Mouse (Mus musculus): ENCODE measurements around the gene Abhd17a.

- TF ChIP-seq CTCF (IDR thresholded peaks at IDR 0.05; ENCODE audit: low read depth, low read length) (no peak), POLR2A (IDR thresholded peaks at IDR 0.05; ENCODE audit: extremely low read depth, insufficient read depth, low read length) (0 out of 2 replicates have a peak, but pooled peaks have one; percentile 30)
These were observed 33.5 kb upstream of the Abhd17a start for GRCm38 (mm10) chr10:80623457-80624191.

All from liver, adult 2 months (tissue).